36 mouse cellular contexts compared by ENCODE assay signal in the genomic region with DNA sequence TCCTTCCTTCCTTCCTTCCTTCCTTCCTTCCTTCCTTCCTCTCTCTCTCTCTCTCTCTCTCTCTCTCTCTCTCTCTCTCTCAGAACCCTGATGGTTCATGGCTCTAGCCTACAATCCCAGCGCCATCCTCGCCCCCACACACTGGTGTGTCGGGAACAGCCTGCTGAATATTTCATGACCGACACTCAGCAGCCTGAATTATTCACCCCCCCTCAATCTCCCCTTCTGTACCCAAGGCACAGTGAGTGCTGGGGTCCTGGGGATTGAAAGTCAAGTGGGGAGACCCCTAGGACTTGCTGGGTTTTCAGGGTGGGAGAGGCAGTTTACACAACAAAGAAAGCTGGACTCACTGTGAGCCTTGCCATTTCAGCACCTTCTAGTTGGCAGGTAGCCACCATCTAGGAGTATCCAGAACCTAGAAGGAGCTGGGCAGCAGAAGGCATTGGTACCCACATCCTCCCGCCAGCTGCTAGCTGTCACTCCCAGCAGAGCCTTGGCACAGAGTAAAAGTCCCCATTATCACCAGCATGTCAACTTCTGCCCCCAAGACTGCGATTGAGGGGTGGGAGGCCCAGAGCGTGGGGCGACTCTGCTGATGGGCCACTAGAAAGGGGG. TPM values are rescaled to one million over a fixed set of nuclear protein-coding genes. Genes with fewer than 3 reads are reported as not detected.
DNase-seq lines count a peak whose midpoint lies in the region; ATAC-seq and TF ChIP-seq lines count a peak whose summit lies in the region.
"Had no signal": no experiment of that assay in that cellular context is flagged by ENCODE, and none has a peak within 500 bp of the region (broad histone marks: within the 10 kb centered on the region; RNA-seq: fewer than 3 reads in every experiment).

No protein-coding gene starts in this region.

- H3K4me1 ChIP-seq in forebrain, embryonic 14.5 days (ENCODE audit: control insufficient read depth, insufficient read depth, low read length), result peaks cover 2% of the 10 kb centered on the region; the same call in 1 of the 2 replicates
- H3K4me1 ChIP-seq in forebrain, embryonic 16.5 days (replicated peaks; ENCODE audit: control insufficient read depth, insufficient read depth, low read length), result peaks cover 9% of the 10 kb centered on the region

- no peak overlapping the region for H3K27ac ChIP-seq in forebrain, embryonic 14.5 days (ENCODE audit: low read depth, low read length)
- H3K27ac ChIP-seq in forebrain, embryonic 16.5 days (ENCODE audit: low read length), result no peak overlapping the region
- peak overlapping the region; percentile 56; the same call in 1 of the 2 replicates for H3K27ac ChIP-seq in layer of hippocampus, adult 2 months
- no peak overlapping the region for H3K27ac ChIP-seq in gastrocnemius, adult 2 months
- H3K27ac ChIP-seq: embryonic facial prominence, embryonic 10.5 days; embryonic facial prominence, embryonic 13.5 days; forebrain, embryonic 15.5 days; heart, embryonic 15.5 days; hindbrain, embryonic 10.5 days; hindbrain, embryonic 13.5 days; intestine, embryonic 15.5 days had no signal

- H3K9ac ChIP-seq in forebrain, embryonic 14.5 days (ENCODE audit: low read length), result no peak overlapping the region
- H3K9ac ChIP-seq in forebrain, embryonic 16.5 days (replicated peaks; ENCODE audit: low read depth, low read length), result no peak overlapping the region
- H3K9ac ChIP-seq: embryonic facial prominence, embryonic 13.5 days; forebrain, embryonic 15.5 days; heart, embryonic 12.5 days; heart, embryonic 15.5 days; hindbrain, embryonic 13.5 days; intestine, embryonic 15.5 days had no signal

- peak; percentile 40 for DNase-seq in forebrain, embryonic 14.5 days (ENCODE audit: low spot score)
- no peak for DNase-seq in layer of hippocampus, adult 2 months (ENCODE audit: low spot score in 2 of 2)
- DNase-seq in layer of hippocampus, postnatal 14 days (ENCODE audit: low spot score in 2 of 2), result no peak
- DNase-seq in right cerebral cortex, adult 18-20 months, result peak; percentile 72
- no peak for DNase-seq in right cerebral cortex, postnatal 14 days
- peak; percentile 67 for DNase-seq in brain, adult 2 months (ENCODE audit: low read depth, low spot score)
- no peak for DNase-seq in gastrocnemius, adult 2 months
- DNase-seq: adrenal gland, postnatal 10 days; adrenal gland, postnatal 36 days; B cell, adult 2 months; cerebellum, adult 11-12 months; cerebellum, adult 8-10 months; cerebellum, postnatal 36 days; embryo, embryonic 11 days; gastrocnemius, postnatal 25 days; heart, adult 18-20 months; heart, postnatal 10 days; heart, postnatal 36 days had no signal

- no peak for ATAC-seq in forebrain, embryonic 14.5 days
- no peak; the same call in 1 of the 2 replicates for ATAC-seq in forebrain, embryonic 16.5 days
- ATAC-seq: forebrain, embryonic 15.5 days; hindbrain, embryonic 16.5 days; intestine, embryonic 15.5 days; Patski had no signal

- no peak overlapping the region for H3K4me2 ChIP-seq in forebrain, embryonic 14.5 days (ENCODE audit: low read length)
- H3K4me2 ChIP-seq in forebrain, embryonic 16.5 days (ENCODE audit: low read length), result no peak overlapping the region
- H3K4me2 ChIP-seq: embryonic facial prominence, embryonic 13.5 days; forebrain, embryonic 15.5 days; heart, embryonic 12.5 days; heart, embryonic 15.5 days; hindbrain, embryonic 13.5 days; intestine, embryonic 15.5 days had no signal

- no peak for TF ChIP-seq CTCF in layer of hippocampus, adult 2 months (conservative IDR thresholded peaks at IDR 0.05)
- no peak for TF ChIP-seq CTCF in gastrocnemius, adult 2 months (IDR thresholded peaks at IDR 0.05)

- H3K27me3 ChIP-seq in forebrain, embryonic 14.5 days (replicated peaks; ENCODE audit: control insufficient read depth, insufficient read depth, low read length), result peaks cover 10% of the 10 kb centered on the region
- H3K27me3 ChIP-seq in forebrain, embryonic 16.5 days (replicated peaks; ENCODE audit: control insufficient read depth, insufficient read depth, low read length), result peaks cover 9% of the 10 kb centered on the region
- H3K27me3 ChIP-seq: intestine, embryonic 15.5 days; Patski had no signal

- no peaks in the 10 kb centered on the region for H3K9me3 ChIP-seq in forebrain, embryonic 14.5 days (replicated peaks; ENCODE audit: control insufficient read depth, low read length)
- no peaks in the 10 kb centered on the region for H3K9me3 ChIP-seq in forebrain, embryonic 16.5 days (ENCODE audit: control insufficient read depth, low read length)
- H3K9me3 ChIP-seq: embryonic facial prominence, embryonic 10.5 days; embryonic facial prominence, embryonic 13.5 days; forebrain, embryonic 15.5 days; G1E; heart, embryonic 12.5 days; heart, embryonic 15.5 days; hindbrain, embryonic 10.5 days; hindbrain, embryonic 13.5 days; intestine, embryonic 15.5 days had no signal

- 71% methylated on average over 8 of the region's 8 CpGs for WGBS in forebrain, embryonic 14.5 days
- WGBS in forebrain, embryonic 16.5 days, result 46% methylated on average over 8 of the region's 8 CpGs

- H3K4me3 ChIP-seq in forebrain, embryonic 14.5 days (ENCODE audit: low read depth, low read length), result no peak overlapping the region
- H3K4me3 ChIP-seq in forebrain, embryonic 16.5 days (replicated peaks; ENCODE audit: low read length), result no peak overlapping the region
- H3K4me3 ChIP-seq in layer of hippocampus, adult 2 months, result no peak overlapping the region
- H3K4me3 ChIP-seq in gastrocnemius, adult 2 months, result no peak overlapping the region
- H3K4me3 ChIP-seq: embryonic facial prominence, embryonic 10.5 days; embryonic facial prominence, embryonic 13.5 days; erythroblast, embryonic 14.5 days; forebrain, embryonic 15.5 days; heart, embryonic 12.5 days; heart, embryonic 15.5 days; hindbrain, embryonic 10.5 days; hindbrain, embryonic 13.5 days; intestine, embryonic 15.5 days had no signal

- no peaks in the 10 kb centered on the region for H3K36me3 ChIP-seq in forebrain, embryonic 14.5 days (ENCODE audit: control insufficient read depth, insufficient read depth, low read length)
- no peaks in the 10 kb centered on the region for H3K36me3 ChIP-seq in forebrain, embryonic 16.5 days (ENCODE audit: control insufficient read depth, insufficient read depth)
- H3K36me3 ChIP-seq: embryonic facial prominence, embryonic 10.5 days; embryonic facial prominence, embryonic 13.5 days; forebrain, embryonic 15.5 days; heart, embryonic 12.5 days; heart, embryonic 15.5 days; hindbrain, embryonic 10.5 days; hindbrain, embryonic 13.5 days; intestine, embryonic 15.5 days had no signal

- intact Hi-C loops in gastrocnemius, adult 2 months (cut with DNase I), result no loop called here

RNA-seq across cellular contexts. Expression of gene Espn, which starts 10.5 kb away (rescaled TPM):
- polyA plus RNA-seq in forebrain, embryonic 14.5 days (2014; fragmentation: Nextera tagmentation; extraction: Ambion mirVana), result 0.19 TPM in 1 of 2 replicates, not detected in the other
- 0.08 and 0.12 TPM in 2 replicates for polyA plus RNA-seq in forebrain, embryonic 16.5 days (2015; fragmentation: Nextera tagmentation; extraction: Ambion mirVana)
- 1 to 10 TPM; 1.2 to 1.9 TPM for total RNA-seq in layer of hippocampus, adult 2 months (2021)
- total RNA-seq in layer of hippocampus, postnatal 14 days (2021), result under 1 TPM; 0.57 to 0.94 TPM
- total RNA-seq in gastrocnemius, adult 2 months (2021), result under 1 TPM; 0.13 to 0.45 TPM

RNA-seq across cellular contexts. Expression of gene Hes2, which starts 17.0 kb away (rescaled TPM):
- polyA plus RNA-seq in forebrain, embryonic 14.5 days (2014; fragmentation: Nextera tagmentation; extraction: Ambion mirVana), result not detected in 2 replicates
- polyA plus RNA-seq in forebrain, embryonic 16.5 days (2015; fragmentation: Nextera tagmentation; extraction: Ambion mirVana), result not detected in 2 replicates
- not detected for total RNA-seq in layer of hippocampus, adult 2 months (2021)
- not detected for total RNA-seq in layer of hippocampus, postnatal 14 days (2021)
- total RNA-seq in gastrocnemius, adult 2 months (2021), result not detected
- total RNA-seq: adrenal gland, adult 18-20 months; adrenal gland, postnatal 10 days; adrenal gland, postnatal 36 days; CH12.LX; gastrocnemius, adult 8-10 months; gastrocnemius, postnatal 25 days; heart, adult 18-20 months; heart, postnatal 10 days; heart, postnatal 36 days had no signal
- polyA plus RNA-seq: cortical plate, adult 2 months; embryonic facial prominence, embryonic 13.5 days; erythroblast, embryonic 14.5 days; forebrain, embryonic 15.5 days; frontal cortex, adult 2 months; heart, embryonic 12.5 days; hindbrain, embryonic 16.5 days; Patski had no signal

RNA-seq across cellular contexts. Expression of gene Tnfrsf25, which starts 25.9 kb away (rescaled TPM):
- 0.62 and 1.3 TPM in 2 replicates for polyA plus RNA-seq in forebrain, embryonic 14.5 days (2014; fragmentation: Nextera tagmentation; extraction: Ambion mirVana)
- 0.97 and 1.5 TPM in 2 replicates for polyA plus RNA-seq in forebrain, embryonic 16.5 days (2015; fragmentation: Nextera tagmentation; extraction: Ambion mirVana)
- total RNA-seq in layer of hippocampus, adult 2 months (2021), result 10 to 100 TPM; 22.7 to 48.4 TPM
- total RNA-seq in layer of hippocampus, postnatal 14 days (2021), result 10 to 100 TPM; 17.7 to 25.6 TPM
- total RNA-seq in gastrocnemius, adult 2 months (2021), result 1 to 10 TPM in 1 of 2 experiments, under 1 TPM in 1; 0.38 to 2.0 TPM
- total RNA-seq: G1E had no signal
- polyA plus RNA-seq: G1E had no signal

RNA-seq across cellular contexts. Expression of gene Acot7, which starts 36.3 kb away (rescaled TPM):
- polyA plus RNA-seq in forebrain, embryonic 14.5 days (2014; fragmentation: Nextera tagmentation; extraction: Ambion mirVana), result 168 and 208 TPM in 2 replicates
- 210 and 269 TPM in 2 replicates for polyA plus RNA-seq in forebrain, embryonic 16.5 days (2015; fragmentation: Nextera tagmentation; extraction: Ambion mirVana)
- 100 to 1,000 TPM; 306 to 335 TPM for total RNA-seq in layer of hippocampus, adult 2 months (2021)
- 100 to 1,000 TPM; 352 to 388 TPM for total RNA-seq in layer of hippocampus, postnatal 14 days (2021)
- total RNA-seq in gastrocnemius, adult 2 months (2021), result 10 to 100 TPM; 12.7 to 22.8 TPM

Comparison
In these comparisons a context has a peak if more than half of its experiments do, and no peak if none do; other contexts are left out.
1. DNase-seq: peak in forebrain, embryonic 14.5 days (single experiment), right cerebral cortex, adult 18-20 months (single experiment) and brain, adult 2 months (single experiment); none in layer of hippocampus, adult 2 months (0 of 2), layer of hippocampus, postnatal 14 days (0 of 2), right cerebral cortex, postnatal 14 days (single experiment) and gastrocnemius, adult 2 months (single experiment).
2. RNA of gene Tnfrsf25, which starts 25.9 kb away (total RNA-seq): 22.7 to 48.4 TPM in layer of hippocampus, adult 2 months and 17.7 to 25.6 TPM in layer of hippocampus, postnatal 14 days; 0.38 to 2.0 TPM in gastrocnemius, adult 2 months; every median in the first group is over 4 times any median in the second.